In the genomic region with DNA sequence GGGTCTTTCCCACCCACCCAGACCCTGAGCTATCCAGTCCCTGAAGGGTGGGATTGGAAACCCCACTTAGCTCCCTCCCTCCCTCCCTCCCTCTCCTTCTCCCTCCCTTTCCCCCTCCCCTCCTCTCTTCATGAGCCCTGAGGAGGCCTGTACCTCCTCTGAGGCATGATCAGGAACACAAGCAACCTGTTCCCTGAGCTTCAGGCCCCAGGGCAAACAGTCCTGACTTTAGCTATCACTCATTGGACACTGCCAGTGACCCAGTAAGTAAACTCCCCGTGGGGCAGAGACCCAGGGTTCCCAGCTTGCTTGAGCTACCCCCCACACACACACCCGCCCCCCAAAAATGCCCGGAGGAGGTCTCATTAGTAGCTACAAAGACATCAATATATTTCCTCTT, we compare ENCODE assay signal across 13 mouse cellular contexts. TPM values are rescaled to one million over a fixed set of nuclear protein-coding genes. Genes with fewer than 3 reads are reported as not detected.
DNase-seq lines count a peak whose midpoint lies in the region; ATAC-seq and TF ChIP-seq lines count a peak whose summit lies in the region.
"Had no signal": no experiment of that assay in that cellular context is flagged by ENCODE, and none has a peak within 500 bp of the region (broad histone marks: within the 10 kb centered on the region; RNA-seq: fewer than 3 reads in every experiment).

No protein-coding gene starts in this region.

- peak; percentile 54; the same call in 1 of the 2 replicates for ATAC-seq in hindbrain, embryonic 11.5 days (ENCODE audit: low FRiP score)
- no peak for ATAC-seq in hindbrain, embryonic 16.5 days
- ATAC-seq in lung, embryonic 16.5 days (ENCODE audit: low read depth), result 0 out of 2 replicates have a peak, but pooled peaks have one; percentile 3
- 0 out of 2 replicates have a peak, but pooled peaks have one; percentile 21 for ATAC-seq in hindbrain, embryonic 14.5 days (ENCODE audit: low FRiP score)
- no peak for ATAC-seq in liver, postnatal 0 days
- ATAC-seq: CD4-positive, CD25-positive, alpha-beta regulatory T cell, adult 4 months had no signal

- peaks cover 2% of the 10 kb centered on the region; the same call in 1 of the 2 replicates for H3K4me1 ChIP-seq in hindbrain, embryonic 11.5 days (replicated peaks; ENCODE audit: control insufficient read depth, insufficient read depth, low read length)
- H3K4me1 ChIP-seq in hindbrain, embryonic 16.5 days (ENCODE audit: control insufficient read depth, insufficient read depth, low read depth, low read length), result peaks cover 11% of the 10 kb centered on the region
- H3K4me1 ChIP-seq in lung, embryonic 16.5 days (replicated peaks; ENCODE audit: control insufficient read depth, insufficient read depth, low read length), result peaks cover 18% of the 10 kb centered on the region
- peaks cover 22% of the 10 kb centered on the region for H3K4me1 ChIP-seq in hindbrain, embryonic 14.5 days (replicated peaks; ENCODE audit: control insufficient read depth, insufficient read depth, low read length)
- peaks cover 7% of the 10 kb centered on the region; the same call in 1 of the 2 replicates for H3K4me1 ChIP-seq in liver, postnatal 0 days (ENCODE audit: insufficient read depth)

- H3K9ac ChIP-seq in hindbrain, embryonic 11.5 days (ENCODE audit: low read depth, low read length), result no peak overlapping the region
- H3K9ac ChIP-seq in hindbrain, embryonic 16.5 days (ENCODE audit: low read depth, low read length), result no peak overlapping the region
- no peak overlapping the region for H3K9ac ChIP-seq in lung, embryonic 16.5 days (ENCODE audit: low read length)
- no peak overlapping the region for H3K9ac ChIP-seq in hindbrain, embryonic 14.5 days
- H3K9ac ChIP-seq in liver, postnatal 0 days (replicated peaks), result no peak overlapping the region
- H3K9ac ChIP-seq: embryonic facial prominence, embryonic 12.5 days had no signal

- WGBS in hindbrain, embryonic 11.5 days, result 68% methylated on average over 3 of the region's 3 CpGs
- WGBS in hindbrain, embryonic 16.5 days, result 63% methylated on average over 3 of the region's 3 CpGs
- WGBS in lung, embryonic 16.5 days, result 51% methylated on average over 3 of the region's 3 CpGs
- WGBS in hindbrain, embryonic 14.5 days, result 68% methylated on average over 3 of the region's 3 CpGs
- WGBS in liver, postnatal 0 days (ENCODE audit: insufficient replicate concordance), result 62% methylated on average over 3 of the region's 3 CpGs

- H3K27ac ChIP-seq in hindbrain, embryonic 11.5 days (ENCODE audit: low read depth, low read length), result no peak overlapping the region
- H3K27ac ChIP-seq in hindbrain, embryonic 16.5 days (ENCODE audit: low read depth, low read length), result no peak overlapping the region
- no peak overlapping the region for H3K27ac ChIP-seq in lung, embryonic 16.5 days (ENCODE audit: low read length)
- H3K27ac ChIP-seq in hindbrain, embryonic 14.5 days, result no peak overlapping the region; the same call in 1 of the 2 replicates
- H3K27ac ChIP-seq in liver, postnatal 0 days (ENCODE audit: low read depth), result peak overlapping the region; percentile 57; the same call in 1 of the 2 replicates
- H3K27ac ChIP-seq: embryonic facial prominence, embryonic 12.5 days had no signal

- H3K9me3 ChIP-seq in hindbrain, embryonic 11.5 days (ENCODE audit: control insufficient read depth, low read length), result no peaks in the 10 kb centered on the region
- no peaks in the 10 kb centered on the region for H3K9me3 ChIP-seq in hindbrain, embryonic 16.5 days (ENCODE audit: control insufficient read depth, low read length)
- no peaks in the 10 kb centered on the region for H3K9me3 ChIP-seq in lung, embryonic 16.5 days (ENCODE audit: control insufficient read depth, low read length)
- no peaks in the 10 kb centered on the region for H3K9me3 ChIP-seq in hindbrain, embryonic 14.5 days (ENCODE audit: control insufficient read depth, low read length)
- no peaks in the 10 kb centered on the region for H3K9me3 ChIP-seq in liver, postnatal 0 days (ENCODE audit: low read length)
- H3K9me3 ChIP-seq: embryonic facial prominence, embryonic 12.5 days had no signal

- no peaks in the 10 kb centered on the region for H3K36me3 ChIP-seq in hindbrain, embryonic 11.5 days (ENCODE audit: control insufficient read depth, insufficient read depth, low read length)
- no peaks in the 10 kb centered on the region for H3K36me3 ChIP-seq in hindbrain, embryonic 16.5 days (ENCODE audit: control insufficient read depth, insufficient read depth, low read length)
- H3K36me3 ChIP-seq in lung, embryonic 16.5 days (ENCODE audit: control insufficient read depth, insufficient read depth, low read length), result no peaks in the 10 kb centered on the region
- H3K36me3 ChIP-seq in hindbrain, embryonic 14.5 days (replicated peaks; ENCODE audit: control insufficient read depth, insufficient read depth), result no peaks in the 10 kb centered on the region
- H3K36me3 ChIP-seq in liver, postnatal 0 days (replicated peaks; ENCODE audit: insufficient read depth, low read length), result no peaks in the 10 kb centered on the region
- H3K36me3 ChIP-seq: embryonic facial prominence, embryonic 12.5 days had no signal

- H3K27me3 ChIP-seq in hindbrain, embryonic 11.5 days (ENCODE audit: control insufficient read depth, insufficient read depth, low read length), result peaks cover 3% of the 10 kb centered on the region
- H3K27me3 ChIP-seq in hindbrain, embryonic 16.5 days (replicated peaks; ENCODE audit: control insufficient read depth, insufficient read depth, low read length), result peaks cover 7% of the 10 kb centered on the region
- H3K27me3 ChIP-seq in lung, embryonic 16.5 days (ENCODE audit: control insufficient read depth, insufficient read depth, low read depth, low read length), result no peaks in the 10 kb centered on the region
- H3K27me3 ChIP-seq in hindbrain, embryonic 14.5 days (ENCODE audit: control insufficient read depth, insufficient read depth, low read length), result peaks cover 9% of the 10 kb centered on the region
- H3K27me3 ChIP-seq in liver, postnatal 0 days (ENCODE audit: insufficient read depth, low read length), result no peaks in the 10 kb centered on the region

- H3K4me3 ChIP-seq in hindbrain, embryonic 11.5 days (ENCODE audit: low read depth, low read length), result no peak overlapping the region
- H3K4me3 ChIP-seq in hindbrain, embryonic 16.5 days (ENCODE audit: low read length), result no peak overlapping the region
- H3K4me3 ChIP-seq in lung, embryonic 16.5 days (ENCODE audit: low read length), result no peak overlapping the region
- no peak overlapping the region for H3K4me3 ChIP-seq in hindbrain, embryonic 14.5 days (replicated peaks; ENCODE audit: low read length)
- H3K4me3 ChIP-seq in liver, postnatal 0 days (ENCODE audit: low read depth, low read length), result no peak overlapping the region
- H3K4me3 ChIP-seq: embryonic facial prominence, embryonic 12.5 days; myocyte had no signal

- H3K4me2 ChIP-seq in hindbrain, embryonic 11.5 days (replicated peaks; ENCODE audit: low read depth, low read length), result no peak overlapping the region
- H3K4me2 ChIP-seq in hindbrain, embryonic 16.5 days (ENCODE audit: low read length), result no peak overlapping the region
- H3K4me2 ChIP-seq in lung, embryonic 16.5 days (ENCODE audit: low read depth, low read length), result no peak overlapping the region
- no peak overlapping the region for H3K4me2 ChIP-seq in hindbrain, embryonic 14.5 days (replicated peaks)
- H3K4me2 ChIP-seq in liver, postnatal 0 days (ENCODE audit: low read depth, low read length), result no peak overlapping the region
- H3K4me2 ChIP-seq: embryonic facial prominence, embryonic 12.5 days had no signal

- TF ChIP-seq EP300 in liver, postnatal 0 days (IDR thresholded peaks at IDR 0.05; ENCODE audit: low read depth), result no peak

- no peak for TF ChIP-seq CTCF in liver, postnatal 0 days (IDR thresholded peaks at IDR 0.05; ENCODE audit: low read depth)

- DNase-seq in hindbrain, embryonic 11.5 days (ENCODE audit: low spot score), result no peak
- no peak for DNase-seq in lung, postnatal 4 days
- DNase-seq in hindbrain, embryonic 14.5 days (ENCODE audit: low spot score), result no peak
- DNase-seq in liver, postnatal 0 days, result no peak
- DNase-seq in urinary bladder, postnatal 14 days (ENCODE audit: low spot score), result no peak
- DNase-seq: adrenal gland, adult 8-10 months; cerebellum, adult 11-12 months; kidney, adult 9 months had no signal

RNA-seq across cellular contexts. Expression of gene Slf2, which starts 29.9 kb away (rescaled TPM):
- 41.4 and 44.7 TPM in 2 replicates for polyA plus RNA-seq in hindbrain, embryonic 11.5 days (2014; fragmentation: Nextera tagmentation; extraction: Ambion mirVana)
- polyA plus RNA-seq in hindbrain, embryonic 16.5 days (2015; fragmentation: Nextera tagmentation; extraction: Ambion mirVana), result 26.7 and 27.8 TPM in 2 replicates
- polyA plus RNA-seq in lung, embryonic 16.5 days (2015; fragmentation: Nextera tagmentation; extraction: Ambion mirVana), result 26.4 and 27.1 TPM in 2 replicates
- 33.1 and 34.8 TPM in 2 replicates for polyA plus RNA-seq in hindbrain, embryonic 14.5 days (2014; fragmentation: Nextera tagmentation; extraction: Ambion mirVana)
- polyA plus RNA-seq in liver, postnatal 0 days (2015; fragmentation: Nextera tagmentation; extraction: Ambion mirVana), result 6.5 and 7.5 TPM in 2 replicates

Comparison
In these comparisons a context has a peak if more than half of its experiments do, and no peak if none do; other contexts are left out.
1. ATAC-seq: peak in hindbrain, embryonic 11.5 days (single experiment), lung, embryonic 16.5 days (single experiment) and hindbrain, embryonic 14.5 days (single experiment); none in hindbrain, embryonic 16.5 days (single experiment) and liver, postnatal 0 days (single experiment).